Mouse (Mus musculus): ENCODE measurements at regions not wholly inside any gene's neighbourhood (a gene's known extent, or its start where the extent isn't known, plus 50 kb on each side); places are given as distances from the start of the nearest gene placed in this dataset.
A peak's percentile ranks its signal among the peaks of the same experiment; 100 is the strongest.

DNA sequence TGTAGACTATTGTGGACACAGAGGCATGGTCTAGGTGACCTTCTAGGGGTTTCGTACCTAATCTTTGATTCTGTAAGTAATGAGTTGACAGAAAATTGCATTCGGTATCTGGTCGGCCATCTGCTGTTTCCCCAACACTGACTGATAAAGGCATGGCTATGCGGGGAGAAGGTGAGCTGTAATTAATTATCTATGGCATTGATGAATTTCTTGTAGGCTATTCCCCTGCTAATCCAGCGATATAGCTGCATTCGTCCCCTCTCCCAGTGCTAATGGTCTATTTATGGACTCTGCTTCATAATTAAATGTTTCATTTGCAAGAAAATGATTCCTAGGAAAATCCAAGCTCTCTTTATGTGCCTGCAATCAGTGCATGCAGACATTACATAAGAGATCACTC lies 136.5 kb downstream of the C1d start:
- WGBS, result 52% methylated on average over 6 of the region's 6 CpGs
- H3K36me3 ChIP-seq (ENCODE audit: control insufficient read depth, insufficient read depth, low read length), result no peaks in the 10 kb centered on the region
- H3K9ac ChIP-seq (ENCODE audit: low read depth, low read length), result no peak overlapping the region
- ATAC-seq, result peak; percentile 81
- H3K27me3 ChIP-seq (replicated peaks; ENCODE audit: control insufficient read depth, insufficient read depth, low read length), result no peaks in the 10 kb centered on the region
- no peak overlapping the region for H3K4me2 ChIP-seq (ENCODE audit: low read length)
- H3K4me1 ChIP-seq (ENCODE audit: control insufficient read depth, insufficient read depth, low read depth, low read length), result no peaks in the 10 kb centered on the region
- no peak overlapping the region for H3K4me3 ChIP-seq (ENCODE audit: low read length)
- H3K9me3 ChIP-seq (ENCODE audit: control insufficient read depth, low read length), result no peaks in the 10 kb centered on the region
- no peak overlapping the region for H3K27ac ChIP-seq (ENCODE audit: low read depth, low read length)

- Histone ChIP-seq H3K9ac (ENCODE audit: low read depth, low read length) (no peak overlapping the region), H3K4me3 (ENCODE audit: low read length) (no peak overlapping the region), H3K27me3 (replicated peaks; ENCODE audit: control insufficient read depth, insufficient read depth, low read length) (no peaks in the 10 kb centered on the region), H3K4me1 (ENCODE audit: control insufficient read depth, insufficient read depth, low read depth, low read length) (no peaks in the 10 kb centered on the region), H3K27ac (ENCODE audit: low read depth, low read length) (no peak overlapping the region), H3K4me2 (ENCODE audit: low read length) (no peak overlapping the region), H3K36me3 (ENCODE audit: control insufficient read depth, insufficient read depth, low read length) (no peaks in the 10 kb centered on the region), H3K9me3 (ENCODE audit: control insufficient read depth, low read length) (no peaks in the 10 kb centered on the region)
- WGBS, result 15% methylated on average over 1 of the region's 1 CpGs
- peak; percentile 66; the same call in 1 of the 2 replicates for ATAC-seq
Observed at GRCm38 (mm10) chr11:17414531-17414930, 157.2 kb downstream of the C1d start.

DNA sequence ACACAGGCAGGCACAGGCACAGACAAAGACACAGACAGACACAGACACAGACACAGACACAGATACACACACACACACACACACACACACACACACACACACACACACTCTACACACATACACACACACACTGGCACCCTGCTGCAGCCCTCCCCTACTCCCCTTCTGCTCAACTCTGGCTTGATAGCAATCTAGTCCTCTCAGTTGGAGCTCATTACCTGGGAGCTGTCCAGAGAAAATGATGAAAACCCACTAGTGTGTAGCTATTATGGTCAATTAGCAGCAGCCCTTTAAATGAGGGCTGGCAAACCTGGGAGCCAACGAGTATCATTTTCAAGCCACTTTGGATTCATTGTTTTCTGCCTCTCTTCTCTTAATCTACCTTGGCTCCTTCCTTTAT lies 157.8 kb downstream of the C1d start:
- H3K36me3 ChIP-seq (ENCODE audit: control insufficient read depth, insufficient read depth, low read length), result no peaks in the 10 kb centered on the region
- 29% methylated on average over 1 of the region's 1 CpGs for WGBS
- no peaks in the 10 kb centered on the region for H3K4me1 ChIP-seq (ENCODE audit: control insufficient read depth, insufficient read depth, low read depth, low read length)
- no peaks in the 10 kb centered on the region for H3K27me3 ChIP-seq (replicated peaks; ENCODE audit: control insufficient read depth, insufficient read depth, low read length)
- H3K27ac ChIP-seq (ENCODE audit: low read depth, low read length), result no peak overlapping the region
- no peak overlapping the region for H3K4me3 ChIP-seq (ENCODE audit: low read length)
- no peak overlapping the region for H3K4me2 ChIP-seq (ENCODE audit: low read length)
- H3K9me3 ChIP-seq (ENCODE audit: control insufficient read depth, low read length), result no peaks in the 10 kb centered on the region
- H3K9ac ChIP-seq (ENCODE audit: low read depth, low read length), result no peak overlapping the region
- no peak for ATAC-seq

GRCm38 (mm10) chr11:17417656-17418289 lies 160.4 kb downstream of the C1d start:
- peak; percentile 92 for ATAC-seq
- no peak overlapping the region for H3K27ac ChIP-seq (ENCODE audit: low read depth, low read length)
- no peak overlapping the region for H3K4me3 ChIP-seq (ENCODE audit: low read length)
- H3K4me2 ChIP-seq (ENCODE audit: low read length), result no peak overlapping the region
- 51% methylated on average over 4 of the region's 4 CpGs for WGBS
- H3K27me3 ChIP-seq (replicated peaks; ENCODE audit: control insufficient read depth, insufficient read depth, low read length), result no peaks in the 10 kb centered on the region
- no peaks in the 10 kb centered on the region for H3K4me1 ChIP-seq (ENCODE audit: control insufficient read depth, insufficient read depth, low read depth, low read length)
- peaks cover 7% of the 10 kb centered on the region for H3K9me3 ChIP-seq (ENCODE audit: control insufficient read depth, low read length)
- H3K36me3 ChIP-seq (ENCODE audit: control insufficient read depth, insufficient read depth, low read length), result no peaks in the 10 kb centered on the region; the same call in 1 of the 2 replicates
- H3K9ac ChIP-seq (ENCODE audit: low read depth, low read length), result no peak overlapping the region

DNA sequence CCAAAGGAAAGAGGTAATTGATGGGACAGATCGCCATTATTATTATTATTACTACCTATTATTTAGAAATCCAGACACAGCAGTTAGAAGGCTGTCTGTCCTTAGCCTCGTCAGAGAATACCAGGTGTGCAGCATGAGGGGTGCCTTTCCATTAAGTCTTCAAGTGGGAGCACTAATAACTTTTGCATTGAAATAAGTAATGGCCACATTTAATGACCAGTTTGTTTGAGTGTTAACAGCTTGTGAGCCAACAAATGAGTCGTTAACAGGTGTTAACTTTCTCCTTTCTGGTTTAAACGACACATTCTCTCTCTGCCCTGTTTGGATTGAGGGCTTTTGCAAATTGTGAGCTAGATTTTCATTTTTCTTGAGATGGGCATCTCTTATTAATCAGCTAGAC lies 184.8 kb downstream of the C1d start:
- ATAC-seq, result no peak
- H3K9me3 ChIP-seq (ENCODE audit: control insufficient read depth, low read length), result no peaks in the 10 kb centered on the region
- H3K4me2 ChIP-seq (ENCODE audit: low read length), result no peak overlapping the region
- H3K27me3 ChIP-seq (replicated peaks; ENCODE audit: control insufficient read depth, insufficient read depth, low read length), result no peaks in the 10 kb centered on the region
- no peak overlapping the region for H3K4me3 ChIP-seq (ENCODE audit: low read length)
- no peak overlapping the region for H3K27ac ChIP-seq (ENCODE audit: low read depth, low read length)
- H3K9ac ChIP-seq (ENCODE audit: low read depth, low read length), result no peak overlapping the region
- no peaks in the 10 kb centered on the region for H3K36me3 ChIP-seq (ENCODE audit: control insufficient read depth, insufficient read depth, low read length)
- no peaks in the 10 kb centered on the region for H3K4me1 ChIP-seq (ENCODE audit: control insufficient read depth, insufficient read depth, low read depth, low read length)
- WGBS, result 61% methylated on average over 4 of the region's 4 CpGs

GRCm38 (mm10) chr11:17449289-17449688 lies 191.9 kb downstream of the C1d start:
- ATAC-seq, result peak; percentile 64
- 57% methylated on average over 7 of the region's 7 CpGs for WGBS

GRCm38 (mm10) chr11:17450360-17451045 lies 193.1 kb downstream of the C1d start:
- peak; percentile 77 for ATAC-seq
- no peaks in the 10 kb centered on the region for H3K4me1 ChIP-seq (ENCODE audit: control insufficient read depth, insufficient read depth, low read depth, low read length)
- no peak overlapping the region for H3K27ac ChIP-seq (ENCODE audit: low read depth, low read length)
- WGBS, result 46% methylated on average over 7 of the region's 7 CpGs
- H3K9me3 ChIP-seq (ENCODE audit: control insufficient read depth, low read length), result no peaks in the 10 kb centered on the region
- H3K9ac ChIP-seq (ENCODE audit: low read depth, low read length), result no peak overlapping the region
- H3K4me2 ChIP-seq (ENCODE audit: low read length), result no peak overlapping the region
- no peaks in the 10 kb centered on the region for H3K36me3 ChIP-seq (ENCODE audit: control insufficient read depth, insufficient read depth, low read length)
- no peaks in the 10 kb centered on the region for H3K27me3 ChIP-seq (replicated peaks; ENCODE audit: control insufficient read depth, insufficient read depth, low read length)
- no peak overlapping the region for H3K4me3 ChIP-seq (ENCODE audit: low read length)

More at GRCm38 (mm10) chr11:17449289-17449688, 191.9 kb downstream of the C1d start:
- Histone ChIP-seq H3K4me3 (ENCODE audit: low read length) (no peak overlapping the region), H3K4me1 (ENCODE audit: control insufficient read depth, insufficient read depth, low read depth, low read length) (no peaks in the 10 kb centered on the region), H3K36me3 (ENCODE audit: control insufficient read depth, insufficient read depth, low read length) (no peaks in the 10 kb centered on the region), H3K27ac (ENCODE audit: low read depth, low read length) (no peak overlapping the region), H3K9ac (ENCODE audit: low read depth, low read length) (no peak overlapping the region), H3K27me3 (replicated peaks; ENCODE audit: control insufficient read depth, insufficient read depth, low read length) (no peaks in the 10 kb centered on the region), H3K9me3 (ENCODE audit: control insufficient read depth, low read length) (no peaks in the 10 kb centered on the region), H3K4me2 (ENCODE audit: low read length) (no peak overlapping the region)

DNA sequence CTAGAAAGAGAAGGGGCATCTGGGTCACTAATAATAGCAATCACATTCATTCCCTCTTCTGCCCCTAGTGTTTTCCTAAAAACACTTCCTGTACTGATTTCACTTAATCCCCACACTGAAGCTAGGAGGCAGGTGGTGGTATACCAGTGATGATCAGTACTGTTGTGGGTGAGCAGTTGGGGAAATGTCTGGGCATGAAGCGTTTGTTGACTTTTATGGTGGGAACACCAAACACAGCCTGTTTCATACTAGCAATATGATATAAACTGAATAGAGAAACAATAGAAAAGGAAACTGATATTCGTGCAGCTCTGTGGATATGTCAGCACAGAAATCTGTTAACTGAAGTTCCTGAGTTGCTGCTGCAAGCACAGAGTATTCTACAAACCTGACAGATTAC lies 194.1 kb downstream of the C1d start:
- H3K27ac ChIP-seq (ENCODE audit: low read depth, low read length), result no peak overlapping the region
- no peak overlapping the region for H3K4me3 ChIP-seq (ENCODE audit: low read length)
- no peaks in the 10 kb centered on the region for H3K27me3 ChIP-seq (replicated peaks; ENCODE audit: control insufficient read depth, insufficient read depth, low read length)
- 88% methylated on average over 2 of the region's 2 CpGs for WGBS
- no peaks in the 10 kb centered on the region for H3K36me3 ChIP-seq (ENCODE audit: control insufficient read depth, insufficient read depth, low read length)
- H3K4me1 ChIP-seq (ENCODE audit: control insufficient read depth, insufficient read depth, low read depth, low read length), result no peaks in the 10 kb centered on the region
- ATAC-seq, result no peak
- no peaks in the 10 kb centered on the region for H3K9me3 ChIP-seq (ENCODE audit: control insufficient read depth, low read length)
- no peak overlapping the region for H3K9ac ChIP-seq (ENCODE audit: low read depth, low read length)
- H3K4me2 ChIP-seq (ENCODE audit: low read length), result no peak overlapping the region

- no peak for ATAC-seq
- H3K9ac ChIP-seq (ENCODE audit: low read depth, low read length), result no peak overlapping the region
- 54% methylated on average over 9 of the region's 9 CpGs for WGBS
- H3K9me3 ChIP-seq (ENCODE audit: control insufficient read depth, low read length), result no peaks in the 10 kb centered on the region
- no peaks in the 10 kb centered on the region for H3K27me3 ChIP-seq (replicated peaks; ENCODE audit: control insufficient read depth, insufficient read depth, low read length)
- no peak overlapping the region for H3K4me2 ChIP-seq (ENCODE audit: low read length)
- H3K27ac ChIP-seq (ENCODE audit: low read depth, low read length), result no peak overlapping the region
- H3K4me1 ChIP-seq (ENCODE audit: control insufficient read depth, insufficient read depth, low read depth, low read length), result no peaks in the 10 kb centered on the region
- no peaks in the 10 kb centered on the region for H3K36me3 ChIP-seq (ENCODE audit: control insufficient read depth, insufficient read depth, low read length)
- H3K4me3 ChIP-seq (ENCODE audit: low read length), result no peak overlapping the region
Observed at GRCm38 (mm10) chr11:17453530-17453929, 196.2 kb downstream of the C1d start.
